9 mouse cellular contexts compared by ENCODE assay signal in genomic region chr5:24986204-24986940, GRCm38 (mm10).
DNase-seq lines count a peak whose midpoint lies in the region; ATAC-seq and TF ChIP-seq lines count a peak whose summit lies in the region.
"Had no signal": no experiment of that assay in that cellular context is flagged by ENCODE, and none has a peak within 500 bp of the region (broad histone marks: within the 10 kb centered on the region; RNA-seq: fewer than 3 reads in every experiment).

No protein-coding gene starts in this region.

- TF ChIP-seq CTCF in heart, postnatal 0 days (IDR thresholded peaks at IDR 0.05; ENCODE audit: low read depth) = 0 out of 2 replicates have a peak, but pooled peaks have one; percentile 6

- H3K36me3 ChIP-seq in heart, postnatal 0 days (replicated peaks; ENCODE audit: control insufficient read depth, insufficient read depth, low read length) = peaks cover 2% of the 10 kb centered on the region
- H3K36me3 ChIP-seq in hindbrain, embryonic 16.5 days (ENCODE audit: control insufficient read depth, insufficient read depth, low read length) = no peaks in the 10 kb centered on the region

- peak overlapping the region; percentile 30 for H3K4me3 ChIP-seq in heart, postnatal 0 days (ENCODE audit: low read depth, low read length)
- H3K4me3 ChIP-seq in hindbrain, embryonic 16.5 days (ENCODE audit: low read length) = peak overlapping the region; percentile 28

- peak; percentile 48 to 52 for DNase-seq in cerebellum, adult 18-20 months
- DNase-seq in cerebellum, postnatal 4 days (ENCODE audit: low spot score in 2 of 2) = no peak
- DNase-seq in heart, postnatal 0 days (ENCODE audit: low spot score) = no peak
- no peak for DNase-seq in heart, postnatal 36 days
- DNase-seq in cerebellum, adult 8-10 months = peak; percentile 41
- no peak for DNase-seq in c-Kit-positive CD71-positive TER-119-positive erythroid progenitor cells, embryonic 14.5 days (ENCODE audit: low spot score)
- no peak for DNase-seq in lung, adult 18-20 months
- DNase-seq: kidney, postnatal 14 days had no signal

- 44% methylated on average over 9 of the region's 9 CpGs for WGBS in heart, postnatal 0 days
- 43% methylated on average over 9 of the region's 9 CpGs for WGBS in hindbrain, embryonic 16.5 days

- H3K4me2 ChIP-seq in heart, postnatal 0 days (ENCODE audit: low read depth, low read length) = peak overlapping the region; percentile 51
- peak overlapping the region; percentile 52 for H3K4me2 ChIP-seq in hindbrain, embryonic 16.5 days (ENCODE audit: low read length)

- intact Hi-C loops in heart, postnatal 36 days (cut with DNase I) = no loop called here

- no peaks in the 10 kb centered on the region for H3K9me3 ChIP-seq in heart, postnatal 0 days (replicated peaks; ENCODE audit: control insufficient read depth, low read length)
- no peaks in the 10 kb centered on the region for H3K9me3 ChIP-seq in hindbrain, embryonic 16.5 days (ENCODE audit: control insufficient read depth, low read length)

- no peak for TF ChIP-seq EP300 in heart, postnatal 0 days (IDR thresholded peaks at IDR 0.05; ENCODE audit: low read depth)

- H3K27ac ChIP-seq in heart, postnatal 0 days (ENCODE audit: low read depth) = peak overlapping the region; percentile 93
- H3K27ac ChIP-seq in hindbrain, embryonic 16.5 days (ENCODE audit: low read depth, low read length) = peak overlapping the region; percentile 93

- peaks cover 69% of the 10 kb centered on the region for H3K4me1 ChIP-seq in heart, postnatal 0 days (ENCODE audit: control insufficient read depth, insufficient read depth)
- H3K4me1 ChIP-seq in hindbrain, embryonic 16.5 days (ENCODE audit: control insufficient read depth, insufficient read depth, low read depth, low read length) = peaks cover 18% of the 10 kb centered on the region

- ATAC-seq in heart, postnatal 0 days (ENCODE audit: insufficient read depth, low read depth) = no peak
- ATAC-seq in hindbrain, embryonic 16.5 days = peak; percentile 34; the same call in 1 of the 2 replicates

- no peak overlapping the region; the same call in 1 of the 2 replicates for H3K9ac ChIP-seq in heart, postnatal 0 days (replicated peaks; ENCODE audit: low read depth, low read length)
- H3K9ac ChIP-seq in hindbrain, embryonic 16.5 days (ENCODE audit: low read depth, low read length) = peak overlapping the region; percentile 62

- no peaks in the 10 kb centered on the region for H3K27me3 ChIP-seq in heart, postnatal 0 days (ENCODE audit: control insufficient read depth, insufficient read depth, low read length)
- H3K27me3 ChIP-seq in hindbrain, embryonic 16.5 days (replicated peaks; ENCODE audit: control insufficient read depth, insufficient read depth, low read length) = no peaks in the 10 kb centered on the region

Comparison
In these comparisons a context has a peak if more than half of its experiments do, and no peak if none do; other contexts are left out.
1. DNase-seq: peak in cerebellum, adult 18-20 months (2 of 2) and cerebellum, adult 8-10 months (single experiment); none in cerebellum, postnatal 4 days (0 of 2), heart, postnatal 0 days (single experiment), heart, postnatal 36 days (0 of 2), c-Kit-positive CD71-positive TER-119-positive erythroid progenitor cells, embryonic 14.5 days (single experiment) and lung, adult 18-20 months (0 of 2).